Mouse (Mus musculus) CH12.LX (cell line): ENCODE results near the gene Prkca. TPM values are rescaled to one million over a fixed set of nuclear protein-coding genes. Genes with fewer than 3 reads are reported as not detected.

Experiments
- DNase-seq: peaks from one replicate; pipeline ENCODE4 v3.0.0-alpha.2; 2013; ENCODE audit errors: extremely low read depth
- H3K27ac ChIP-seq: 2 replicates; pipeline ENCODE4 v1.5.1; 2012; ENCODE audit warnings: low read depth, mild to moderate bottlenecking, control low read depth, moderate library complexity; ENCODE audit not compliant: insufficient read depth
- H3K27me3 ChIP-seq: replicated peaks from 2 replicates; pipeline ENCODE3; 2012; ENCODE audit warnings: inconsistent platforms
- H3K36me3 ChIP-seq, 2 experiments: replicated peaks in 1 of 2; 2 replicates each; pipeline versions ENCODE3 to v1.6.1; 2012; ENCODE audit warnings: inconsistent platforms in 1 of 2, low read length in 1 of 2, mild to moderate bottlenecking in 1 of 2, mixed read lengths in 1 of 2, moderate library complexity in 1 of 2; ENCODE audit not compliant: control insufficient read depth in 1 of 2, insufficient read depth in 1 of 2
- H3K4me1 ChIP-seq, 2 experiments: 2 replicates each; pipeline ENCODE4 v1.6.1; 2012; ENCODE audit warnings: inconsistent platforms in 1 of 2, moderate library complexity in 1 of 2; ENCODE audit not compliant: insufficient read depth in 2 of 2, control insufficient read depth in 1 of 2
- H3K4me2 ChIP-seq: 2 replicates; pipeline ENCODE4 v1.6.1; 2012; ENCODE audit warnings: low read depth, mild to moderate bottlenecking, control low read depth; ENCODE audit not compliant: poor library complexity, insufficient read depth, severe bottlenecking
- H3K4me3 ChIP-seq, 3 experiments: fragments of 150-350 bp in 1 of 3; sonication (generic) in 1 of 3; replicated peaks in 1 of 3; 2 replicates each; pipeline versions ENCODE3 to v1.5.1; 2011 to 2012; ENCODE audit warnings: low read depth in 2 of 3, low read length in 2 of 3, mild to moderate bottlenecking in 2 of 3, moderate library complexity in 2 of 3, control low read depth in 1 of 3, improper control_type of control experiment in 1 of 3, inconsistent platforms in 1 of 3, mixed read lengths in 1 of 3; ENCODE audit not compliant: poor library complexity in 1 of 3
- H3K79me2 ChIP-seq: replicated peaks from 2 replicates; pipeline ENCODE4 v1.6.1; 2012; ENCODE audit warnings: mild to moderate bottlenecking, moderate library complexity; ENCODE audit not compliant: control insufficient read depth, poor library complexity, insufficient read depth, severe bottlenecking; ENCODE audit errors: extremely low read depth
- H3K9ac ChIP-seq: 2 replicates; pipeline ENCODE4 v1.6.1; 2012; ENCODE audit warnings: low read depth, mild to moderate bottlenecking, control low read depth, moderate library complexity; ENCODE audit not compliant: insufficient read depth
- H3K9me3 ChIP-seq: replicated peaks from 2 replicates; pipeline ENCODE3; 2012; ENCODE audit warnings: low read length, inconsistent platforms, mixed read lengths
- HCFC1 ChIP-seq: IDR thresholded peaks from 2 replicates; pipeline ENCODE4 v1.6.1; 2012; ENCODE audit warnings: low read depth, mild to moderate bottlenecking, inconsistent platforms, low read length, improper control_type of control experiment
- IRF4 ChIP-seq: IDR thresholded peaks from 2 replicates; pipeline ENCODE4 v1.6.1; 2014; ENCODE audit warnings: low read depth, mild to moderate bottlenecking, inconsistent platforms, low read length, improper control_type of control experiment
- KAT2A ChIP-seq: IDR thresholded peaks from 2 replicates; pipeline ENCODE4 v1.6.1; 2012; ENCODE audit warnings: low read length, improper control_type of control experiment, inconsistent platforms; ENCODE audit not compliant: insufficient replicate concordance
- NRF1 ChIP-seq: IDR thresholded peaks from 2 replicates; pipeline ENCODE4 v1.6.1; 2014; ENCODE audit warnings: low read depth, mild to moderate bottlenecking, inconsistent platforms, low read length, improper control_type of control experiment, moderate library complexity
- POLR2A ChIP-seq: IDR thresholded peaks from 2 replicates; pipeline ENCODE4 v1.6.1; 2011; ENCODE audit warnings: low read depth, mild to moderate bottlenecking, improper control_type of control experiment, low read length
- RAD21 ChIP-seq: IDR thresholded peaks from 2 replicates; pipeline ENCODE4 v1.6.1; 2011; ENCODE audit warnings: low read depth, mild to moderate bottlenecking, low read length, improper control_type of control experiment, moderate library complexity
- SMC3 ChIP-seq: IDR thresholded peaks from 2 replicates; pipeline ENCODE4 v1.6.1; 2011; ENCODE audit warnings: low read depth, low read length, improper control_type of control experiment
- ZC3H11A ChIP-seq: IDR thresholded peaks from 2 replicates; pipeline ENCODE4 v1.6.1; 2012; ENCODE audit warnings: low read depth, mild to moderate bottlenecking, inconsistent platforms, low read length, improper control_type of control experiment
- ZNF384 ChIP-seq: IDR thresholded peaks from 2 replicates; pipeline ENCODE4 v1.6.1; 2012; ENCODE audit warnings: low read depth, low read length, improper control_type of control experiment, inconsistent platforms
- dilution Hi-C: fragments of 300-500 bp; cut with MboI; formaldehyde crosslinking; loops from 2 replicates; pipeline ENCODE4 v1.14.3; 2020; ENCODE audit warnings: low sequenced_read_pairs; ENCODE audit not compliant: extremely low pct_unique_long_range_greater_than_20kb, extremely low pct_ligation_motif_present
- in situ Hi-C: fragments of 300-500 bp; cut with MboI; formaldehyde crosslinking; loops from 3 replicates; pipeline ENCODE4 v1.14.3; 2019; ENCODE audit warnings: low sequenced_read_pairs, low pct_ligation_motif_present, low pct_unique_long_range_greater_than_20kb, mixed read lengths
- polyA plus RNA-seq: library from polyadenylated mRNA; unstranded; fragments of >175 nt; gene quantifications from 2 replicates; pipeline ENCODE4 v1.2.1, GENCODE M21; 2012; ENCODE audit warnings: low read depth; ENCODE audit not compliant: insufficient read length
- total RNA-seq, 2 experiments: library from RNA; depleted of rRNA; stranded (reverse); fragments of 300-350 nt in 1 of 2; fragments of >200 nt in 1 of 2; gene quantifications; 2 replicates each; pipeline ENCODE4 v1.2.3; 2012 to 2014

The Prkca gene
- total and polyA plus RNA-seq, 3 experiments: 40.0 to 107 (median 43.7) TPM

- no peak overlapping the region for H3K4me3 ChIP-seq
- dilution Hi-C loops: no loop called here
- no peak for DNase-seq
- peaks cover 21 to 90% of the 10 kb centered on the region in 2 experiments for H3K4me1 ChIP-seq
- TF ChIP-seq SMC3 (no peak), IRF4 (no peak), POLR2A (no peak), NRF1 (no peak), ZNF384 (no peak), KAT2A (no peak), ZC3H11A (no peak)
- no peak overlapping the region for H3K27ac ChIP-seq
- no peak overlapping the region for H3K9ac ChIP-seq
- in situ Hi-C loops: no loop called here
- H3K4me2 ChIP-seq: no peak overlapping the region
- H3K9me3 ChIP-seq: no peaks in the 10 kb centered on the region
- no peaks in the 10 kb centered on the region for H3K27me3 ChIP-seq
- peaks cover 0 to 42% of the 10 kb centered on the region in 2 experiments for H3K36me3 ChIP-seq
- peaks cover 5% of the 10 kb centered on the region for H3K79me2 ChIP-seq
These were observed 67.6 kb downstream of the Prkca start for GRCm38 (mm10) chr11:108276148-108276547.

- no peaks in the 10 kb centered on the region for H3K27me3 ChIP-seq
- DNase-seq: no peak
- H3K9me3 ChIP-seq: no peaks in the 10 kb centered on the region
- peaks cover 4 to 42% of the 10 kb centered on the region in 2 experiments for H3K36me3 ChIP-seq
- H3K4me3 ChIP-seq: no peak overlapping the region
- H3K27ac ChIP-seq: no peak overlapping the region
- in situ Hi-C loops: no loop called here
- no peak overlapping the region for H3K9ac ChIP-seq
- peaks cover 13% of the 10 kb centered on the region for H3K79me2 ChIP-seq
- H3K4me2 ChIP-seq: no peak overlapping the region
- dilution Hi-C loops: no loop called here
- no peak for TF ChIP-seq RAD21
- TF ChIP-seq, all 38 proteins: peak for 0
- H3K4me1 ChIP-seq: peaks cover 33 to 96% of the 10 kb centered on the region in 2 experiments
These were observed 69.7 kb downstream of the Prkca start for GRCm38 (mm10) chr11:108274046-108274445.

- DNase-seq: no peak
- H3K4me1 ChIP-seq: peaks cover 39 to 100% of the 10 kb centered on the region in 2 experiments
- H3K27me3 ChIP-seq: no peaks in the 10 kb centered on the region
- peaks cover 4 to 38% of the 10 kb centered on the region in 2 experiments for H3K36me3 ChIP-seq
- in situ Hi-C loops: no loop called here
- no peaks in the 10 kb centered on the region for H3K9me3 ChIP-seq
- TF ChIP-seq HCFC1: no peak
- peak; percentile 29; the same call in 1 of the 2 replicates for TF ChIP-seq ZNF384
- peaks cover 15% of the 10 kb centered on the region for H3K79me2 ChIP-seq
- H3K4me3 ChIP-seq: no peak overlapping the region
- no peak overlapping the region for H3K4me2 ChIP-seq
- H3K27ac ChIP-seq: no peak overlapping the region
- dilution Hi-C loops: no loop called here
- no peak overlapping the region for H3K9ac ChIP-seq
These were observed 70.2 kb downstream of the Prkca start for GRCm38 (mm10) chr11:108273415-108273965.
